Mouse (Mus musculus): ENCODE results near the gene Fsd1. TPM values are rescaled to one million over a fixed set of nuclear protein-coding genes. Genes with fewer than 3 reads are reported as not detected.

Gene Fsd1
- polyA plus RNA-seq, 1 experiment from 2014 or later, result 99.5 TPM

- Histone ChIP-seq H3K27ac (peak overlapping the region; percentile 94), H3K36me3 (peaks cover 18% of the 10 kb centered on the region), H3K4me3 (no peak overlapping the region), H3K27me3 (ENCODE audit: insufficient read depth, poor library complexity, severe bottlenecking) (peaks cover 20% of the 10 kb centered on the region), H3K4me1 (replicated peaks) (peaks cover 44% of the 10 kb centered on the region), H3K9me3 (no peaks in the 10 kb centered on the region)
- no peak for DNase-seq (ENCODE audit: low spot score)
- WGBS, result 45% methylated on average over 10 of the region's 10 CpGs
Observed at GRCm38 (mm10) chr17:56006956-56007355, 20.6 kb downstream of the Fsd1 start.

DNA sequence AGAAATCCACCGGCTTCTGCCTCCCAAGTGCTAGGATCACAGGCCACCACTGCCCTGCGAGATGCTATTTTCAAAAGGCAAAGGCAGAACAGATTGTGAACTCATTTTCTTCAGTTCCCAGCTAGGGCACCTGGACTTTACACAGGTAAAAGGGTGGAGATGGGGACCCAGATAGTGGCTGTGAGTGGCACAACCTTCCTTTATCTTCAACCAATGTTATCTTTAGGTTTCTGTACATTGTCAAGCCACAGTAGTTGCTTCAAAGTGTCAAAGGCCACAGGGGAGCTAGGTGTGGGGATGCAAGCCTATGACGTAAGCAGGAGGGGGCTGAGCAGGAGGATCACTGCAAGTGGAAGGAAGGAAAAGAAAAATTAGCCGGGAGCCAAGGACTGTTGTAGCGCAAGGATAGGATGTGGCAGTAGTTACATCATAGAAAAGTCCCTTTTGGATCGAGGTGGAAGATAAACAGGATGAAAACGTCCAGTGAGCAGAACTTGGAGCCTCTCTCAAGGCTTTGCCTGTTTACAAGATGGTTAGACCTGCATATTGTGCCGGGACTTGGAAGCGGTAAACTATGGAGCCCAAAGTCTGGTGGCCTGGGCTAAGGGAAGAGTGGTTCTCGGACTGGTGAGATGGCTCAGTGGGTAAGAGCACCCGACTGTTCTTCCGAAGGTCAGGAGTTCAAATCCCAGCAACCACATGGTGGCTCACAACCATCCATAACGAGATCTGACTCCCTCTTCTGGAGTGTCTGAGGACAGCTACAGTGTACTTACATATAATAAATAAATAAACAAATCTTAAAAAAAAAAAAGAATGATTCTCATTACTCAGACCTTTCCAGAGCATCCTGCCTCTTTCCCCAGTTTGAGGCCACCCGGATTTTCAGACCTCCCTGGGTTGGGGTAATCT, 21.4 kb downstream of the Fsd1 start:
- peak; percentile 39 for DNase-seq (ENCODE audit: low spot score)
- WGBS, result 34% methylated on average over 14 of the region's 14 CpGs
- peak overlapping the region; percentile 82 for H3K4me3 ChIP-seq

DNA sequence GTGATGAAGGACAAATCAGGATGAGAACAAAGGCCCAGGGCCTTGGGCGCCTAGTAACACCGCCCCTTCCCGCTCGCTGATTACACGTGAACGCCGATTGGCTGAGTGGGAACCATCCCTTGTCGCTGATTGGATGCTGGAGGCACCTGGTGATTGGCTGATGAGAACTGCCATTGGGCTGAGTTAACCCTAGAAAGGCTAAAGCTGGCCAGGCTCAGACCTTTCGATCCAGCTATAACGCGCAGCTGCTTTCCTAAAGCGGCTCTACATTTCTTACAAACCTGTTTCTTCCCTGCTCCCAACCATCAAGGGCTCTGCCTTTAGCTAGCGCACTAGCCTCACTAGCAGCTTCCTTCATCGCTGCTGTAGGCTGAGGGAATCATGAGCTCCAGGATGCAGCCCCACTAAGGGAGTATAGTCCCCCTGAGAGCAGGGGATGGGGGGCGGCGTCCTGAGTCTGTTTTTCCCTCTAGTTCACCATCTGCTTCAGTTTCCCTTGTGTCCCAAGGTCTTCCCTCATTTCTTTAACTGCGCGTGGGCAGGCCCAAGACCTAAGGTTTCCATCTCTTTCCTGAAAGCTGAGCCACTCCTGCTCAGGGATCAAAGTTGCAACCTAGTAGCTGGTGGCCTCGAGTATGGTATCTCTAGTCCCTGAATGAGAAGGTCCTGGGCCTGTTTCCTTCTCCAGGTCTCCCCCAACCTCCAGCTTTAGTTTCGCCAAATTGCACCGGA, 22.2 kb downstream of the Fsd1 start:
- peak overlapping the region; percentile 82 for H3K4me3 ChIP-seq
- WGBS, result under 1% methylated on average over 21 of the region's 21 CpGs
- H3K27ac ChIP-seq, result peak overlapping the region; percentile 94
- peaks cover 44% of the 10 kb centered on the region for H3K4me1 ChIP-seq (replicated peaks)
- peak; percentile 97 for DNase-seq (ENCODE audit: low spot score)
- no peaks in the 10 kb centered on the region for H3K9me3 ChIP-seq
- peaks cover 32% of the 10 kb centered on the region for H3K36me3 ChIP-seq
- H3K27me3 ChIP-seq (ENCODE audit: insufficient read depth, poor library complexity, severe bottlenecking), result peaks cover 16% of the 10 kb centered on the region; the same call in 1 of the 2 replicates

More for the DNA sequence above, 21.4 kb downstream of the Fsd1 start:
- Histone ChIP-seq H3K36me3 (peaks cover 25% of the 10 kb centered on the region), H3K27ac (peak overlapping the region; percentile 94), H3K27me3 (ENCODE audit: insufficient read depth, poor library complexity, severe bottlenecking) (peaks cover 16% of the 10 kb centered on the region; the same call in 1 of the 2 replicates), H3K4me1 (replicated peaks) (peaks cover 44% of the 10 kb centered on the region), H3K9me3 (no peaks in the 10 kb centered on the region)

DNA sequence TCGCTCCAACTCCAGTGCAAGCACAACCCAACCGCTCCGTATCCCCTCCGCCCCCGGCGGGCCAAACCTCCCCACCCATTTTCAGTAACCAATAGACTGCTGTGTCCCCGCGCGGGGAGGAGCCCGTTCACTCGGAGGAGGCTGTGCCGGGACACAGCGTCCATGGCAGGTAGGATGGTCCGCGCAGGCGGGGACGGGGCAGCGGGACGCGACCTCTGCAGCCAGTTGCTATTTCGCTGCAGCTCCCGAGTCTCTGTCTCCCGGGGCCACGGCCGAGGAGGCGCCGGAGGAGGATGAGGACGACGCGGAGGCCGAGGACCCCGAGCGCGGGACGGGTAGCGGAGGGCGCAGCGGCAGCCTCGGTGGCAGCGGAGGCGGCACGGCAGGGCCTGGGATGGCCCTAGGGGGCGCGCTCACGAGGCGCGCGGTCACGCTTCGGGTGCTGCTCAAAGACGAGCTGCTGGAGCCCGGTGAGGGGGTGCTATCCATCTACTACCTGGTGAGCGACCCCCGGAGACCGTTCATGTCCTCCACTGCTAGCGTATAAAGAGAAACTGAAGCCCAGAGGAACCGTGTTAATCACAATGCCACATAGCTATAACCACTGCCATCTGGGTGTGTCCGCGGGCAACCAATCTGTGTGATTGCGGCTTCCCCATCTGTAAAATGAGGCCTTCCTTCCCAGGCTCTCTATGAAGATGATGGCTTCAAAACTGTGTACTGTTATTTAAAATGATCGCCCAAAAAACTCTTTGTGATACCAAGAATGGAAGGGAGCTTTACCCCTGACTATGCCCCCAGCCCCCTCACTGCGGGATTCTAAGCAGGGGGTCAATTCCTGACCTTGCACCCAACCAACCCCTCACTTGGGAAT, 23.0 kb downstream of the Fsd1 start:
- peak; percentile 93 for DNase-seq (ENCODE audit: low spot score)
- Histone ChIP-seq H3K4me3 (peak overlapping the region; percentile 82), H3K9me3 (no peaks in the 10 kb centered on the region), H3K27me3 (ENCODE audit: insufficient read depth, poor library complexity, severe bottlenecking) (peaks cover 13% of the 10 kb centered on the region; the same call in 1 of the 2 replicates), H3K27ac (peak overlapping the region; percentile 94), H3K36me3 (peaks cover 40% of the 10 kb centered on the region), H3K4me1 (replicated peaks) (peaks cover 44% of the 10 kb centered on the region)
- WGBS, result 1% methylated on average over 62 of the region's 62 CpGs

- Histone ChIP-seq H3K4me3 (peak overlapping the region; percentile 82), H3K4me1 (replicated peaks) (peaks cover 44% of the 10 kb centered on the region), H3K27ac (peak overlapping the region; percentile 94), H3K36me3 (peaks cover 46% of the 10 kb centered on the region), H3K27me3 (ENCODE audit: insufficient read depth, poor library complexity, severe bottlenecking) (peaks cover 7% of the 10 kb centered on the region; the same call in 1 of the 2 replicates), H3K9me3 (no peaks in the 10 kb centered on the region)
- no peak for DNase-seq (ENCODE audit: low spot score)
- 42% methylated on average over 2 of the region's 2 CpGs for WGBS
Observed at GRCm38 (mm10) chr17:56009962-56010240, 23.6 kb downstream of the Fsd1 start.

DNA sequence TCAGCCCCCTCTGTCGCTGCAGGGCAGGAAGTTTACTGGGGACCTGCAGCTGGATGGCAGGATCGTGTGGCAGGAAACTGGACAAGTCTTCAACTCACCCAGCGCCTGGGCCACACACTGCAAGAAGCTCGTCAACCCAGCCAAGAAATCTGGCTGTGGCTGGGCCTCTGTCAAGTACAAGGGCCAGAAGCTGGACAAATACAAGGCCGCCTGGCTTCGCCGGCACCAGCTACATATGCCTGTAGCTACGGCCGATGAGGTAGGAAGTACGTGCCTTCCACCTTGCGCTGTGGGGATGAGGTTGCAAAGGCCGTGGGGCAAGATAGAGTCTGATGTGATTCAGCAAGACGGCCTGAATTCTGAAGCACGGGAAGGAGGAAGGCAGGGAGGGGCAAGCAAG, 23.9 kb downstream of the Fsd1 start:
- peaks cover 49% of the 10 kb centered on the region for H3K36me3 ChIP-seq
- 0 out of 2 replicates have a peak, but pooled peaks cover 4% of the 10 kb centered on the region for H3K27me3 ChIP-seq (ENCODE audit: insufficient read depth, poor library complexity, severe bottlenecking)
- peak overlapping the region; percentile 82 for H3K4me3 ChIP-seq
- peaks cover 44% of the 10 kb centered on the region for H3K4me1 ChIP-seq (replicated peaks)
- no peaks in the 10 kb centered on the region for H3K9me3 ChIP-seq
- peak overlapping the region; percentile 94 for H3K27ac ChIP-seq
- WGBS, result 71% methylated on average over 14 of the region's 14 CpGs
- no peak for DNase-seq (ENCODE audit: low spot score)

DNA sequence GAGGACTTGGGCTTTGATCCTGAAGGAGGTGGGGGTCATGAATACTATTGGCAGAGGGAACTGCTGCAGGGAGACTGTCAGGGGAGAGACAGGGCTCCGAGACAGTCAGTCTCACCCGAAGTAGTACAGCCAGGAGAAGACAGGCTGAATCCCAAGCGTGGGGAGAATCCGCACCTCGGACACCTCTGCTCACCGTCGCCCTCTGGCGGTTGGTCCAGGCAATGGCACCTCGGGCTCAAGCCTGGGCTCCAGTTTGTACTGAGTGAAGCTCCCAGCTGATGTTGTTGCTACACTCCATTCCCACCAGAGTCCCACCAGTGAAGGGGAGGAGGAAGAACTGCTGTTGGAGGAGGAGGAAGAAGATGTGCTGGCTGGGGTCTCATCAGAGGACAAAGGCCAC, 24.4 kb downstream of the Fsd1 start:
- peak overlapping the region; percentile 94; the same call in 1 of the 2 replicates for H3K27ac ChIP-seq
- H3K36me3 ChIP-seq, result peaks cover 53% of the 10 kb centered on the region
- H3K4me1 ChIP-seq (replicated peaks), result peaks cover 44% of the 10 kb centered on the region
- H3K4me3 ChIP-seq, result peak overlapping the region; percentile 82
- H3K27me3 ChIP-seq (ENCODE audit: insufficient read depth, poor library complexity, severe bottlenecking), result no peaks in the 10 kb centered on the region
- 5% methylated on average over 9 of the region's 9 CpGs for WGBS
- H3K9me3 ChIP-seq, result no peaks in the 10 kb centered on the region
- peak; percentile 82 for DNase-seq (ENCODE audit: low spot score)

GRCm38 (mm10) chr17:56011441-56011840, 25.1 kb downstream of the Fsd1 start:
- peaks cover 44% of the 10 kb centered on the region for H3K4me1 ChIP-seq (replicated peaks)
- no peak overlapping the region for H3K27ac ChIP-seq
- no peaks in the 10 kb centered on the region for H3K9me3 ChIP-seq
- WGBS, result 91% methylated on average over 7 of the region's 7 CpGs
- no peak overlapping the region for H3K4me3 ChIP-seq
- no peak for DNase-seq (ENCODE audit: low spot score)
- no peaks in the 10 kb centered on the region for H3K27me3 ChIP-seq (ENCODE audit: insufficient read depth, poor library complexity, severe bottlenecking)
- peaks cover 61% of the 10 kb centered on the region for H3K36me3 ChIP-seq

DNA sequence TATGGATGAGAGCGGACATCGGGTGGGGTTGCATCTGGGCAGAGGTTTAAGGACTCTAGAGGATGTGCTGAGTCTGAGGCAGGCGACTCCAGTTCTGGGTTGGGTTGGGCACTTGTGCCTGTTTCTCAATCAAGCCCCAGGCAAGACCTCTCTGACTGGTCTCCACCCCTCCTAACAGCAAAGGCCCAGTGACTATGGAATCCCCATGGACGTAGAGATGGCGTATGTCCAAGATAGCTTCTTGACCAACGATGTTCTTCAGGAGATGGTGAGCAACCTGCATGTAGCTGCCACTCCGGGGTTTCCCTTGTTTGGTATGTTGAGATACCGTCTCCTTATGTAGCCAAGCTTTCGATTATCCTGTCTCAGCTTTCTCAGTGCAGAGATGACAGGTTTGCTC, 29.0 kb downstream of the Fsd1 start:
- peaks cover 99% of the 10 kb centered on the region for H3K36me3 ChIP-seq
- WGBS, result 94% methylated on average over 9 of the region's 9 CpGs
- DNase-seq (ENCODE audit: low spot score), result no peak
- peaks cover 14% of the 10 kb centered on the region for H3K4me1 ChIP-seq (replicated peaks)
- H3K9me3 ChIP-seq, result no peaks in the 10 kb centered on the region
- no peak overlapping the region for H3K27ac ChIP-seq
- no peak overlapping the region for H3K4me3 ChIP-seq
- no peaks in the 10 kb centered on the region for H3K27me3 ChIP-seq (ENCODE audit: insufficient read depth, poor library complexity, severe bottlenecking)

DNA sequence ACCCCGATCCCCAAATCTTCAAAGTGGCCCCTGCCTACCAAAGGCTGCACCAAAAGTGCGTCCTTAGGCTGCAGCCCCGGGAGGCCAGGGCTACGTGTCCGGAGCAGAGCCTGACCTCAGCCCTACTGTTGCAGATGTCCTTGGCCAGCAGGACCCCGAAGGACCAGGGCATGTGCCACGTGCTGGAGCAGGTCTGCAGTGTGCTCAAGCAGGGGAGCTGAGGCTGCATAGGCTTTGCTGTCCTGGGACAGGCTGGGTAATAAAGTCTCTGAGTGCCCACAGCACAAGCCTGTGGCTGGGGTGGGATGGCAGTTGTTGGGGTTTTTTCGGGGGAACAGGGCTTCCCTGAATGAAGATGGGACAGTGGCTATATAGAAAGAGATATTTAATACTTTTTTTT, 30.1 kb downstream of the Fsd1 start:
- peaks cover 98% of the 10 kb centered on the region for H3K36me3 ChIP-seq
- WGBS, result 85% methylated on average over 8 of the region's 8 CpGs

DNA sequence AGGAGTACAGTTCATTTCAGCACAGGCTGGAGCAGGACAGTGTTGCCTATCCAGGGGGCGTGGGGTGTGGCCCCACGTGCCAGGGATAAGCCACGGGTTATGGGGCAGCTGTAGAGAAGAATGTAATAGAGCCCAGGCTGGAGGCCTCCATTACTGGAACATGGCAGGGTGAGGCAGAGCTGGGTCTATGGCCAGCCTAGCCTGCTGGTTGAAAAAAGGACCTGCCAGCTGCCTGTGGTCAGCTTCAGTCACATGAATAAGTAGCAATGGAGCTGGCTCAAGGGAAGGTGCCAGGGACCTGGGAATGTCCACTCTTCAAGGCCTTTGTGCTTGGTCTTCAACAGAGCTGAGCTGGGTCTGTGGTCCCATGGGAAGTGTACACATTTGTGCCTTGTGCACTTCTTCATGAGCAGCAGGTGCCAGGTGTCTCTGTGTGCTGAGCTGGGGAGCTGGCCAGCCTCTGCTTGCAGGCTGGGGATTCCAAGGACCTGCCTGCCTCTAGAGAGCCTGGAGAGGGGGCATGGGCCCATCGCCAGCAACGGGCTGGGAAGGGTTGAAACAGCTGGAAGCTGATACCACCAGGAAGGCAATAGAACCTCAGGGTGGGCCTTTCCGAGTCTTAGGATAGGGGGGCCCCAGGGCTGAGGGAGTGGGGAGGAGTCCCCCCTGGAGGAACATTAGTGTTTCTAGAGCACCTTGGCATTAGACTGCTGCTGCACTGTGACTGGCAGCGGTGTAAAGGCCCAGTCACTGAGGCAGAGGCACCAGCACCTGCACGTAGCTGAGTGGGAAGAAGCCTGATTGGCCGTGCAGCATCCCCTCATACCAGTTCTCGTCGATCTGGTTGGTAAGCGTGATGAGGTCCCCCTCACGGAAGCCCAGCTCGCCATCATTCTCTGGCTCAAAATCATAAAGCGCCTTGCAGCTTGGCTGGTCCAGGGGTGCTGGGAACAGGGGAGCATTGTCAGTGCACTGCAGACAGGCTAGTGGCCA, 30.8 kb downstream of the Fsd1 start:
- Histone ChIP-seq H3K36me3 (peaks cover 91% of the 10 kb centered on the region), H3K4me3 (no peak overlapping the region), H3K27ac (no peak overlapping the region)

More for the DNA sequence above, 30.1 kb downstream of the Fsd1 start:
- Histone ChIP-seq H3K27me3 (ENCODE audit: insufficient read depth, poor library complexity, severe bottlenecking) (no peaks in the 10 kb centered on the region), H3K4me1 (replicated peaks) (peaks cover 4% of the 10 kb centered on the region), H3K27ac (no peak overlapping the region), H3K4me3 (no peak overlapping the region), H3K9me3 (no peaks in the 10 kb centered on the region)
- no peak for DNase-seq (ENCODE audit: low spot score)

More for the DNA sequence above, 30.8 kb downstream of the Fsd1 start:
- H3K9me3 ChIP-seq, result no peaks in the 10 kb centered on the region
- H3K4me1 ChIP-seq (replicated peaks), result peaks cover 8% of the 10 kb centered on the region; the same call in 1 of the 2 replicates
- WGBS, result 85% methylated on average over 15 of the region's 15 CpGs
- no peak for DNase-seq (ENCODE audit: low spot score)
- H3K27me3 ChIP-seq (ENCODE audit: insufficient read depth, poor library complexity, severe bottlenecking), result no peaks in the 10 kb centered on the region
